Mouse (Mus musculus) neural tube, embryonic 13.5 days (tissue): ENCODE results near the gene Slc17a6. TPM values are rescaled to one million over a fixed set of nuclear protein-coding genes. Genes with fewer than 3 reads are reported as not detected.

ENCODE experiments used
- ATAC-seq: fragments of 200-750 bp; cut with Nextera tagmentation; 2 replicates; pipeline ENCODE4 v1.8.0; 2017; ENCODE audit warnings: low read depth, mild to moderate bottlenecking, moderate TSS enrichment, moderate library complexity
- H3K27ac ChIP-seq: fragments of 300-500 bp; sonication (generic); replicated peaks from 2 replicates; pipeline ENCODE4 v1.5.1; 2015; ENCODE audit warnings: moderate library complexity, mild to moderate bottlenecking, inconsistent platforms
- H3K27me3 ChIP-seq: fragments of 300-500 bp; sonication (generic); 2 replicates; pipeline ENCODE4 v1.6.1; 2015; ENCODE audit warnings: mild to moderate bottlenecking, inconsistent platforms
- H3K36me3 ChIP-seq: fragments of 300-500 bp; sonication (generic); 2 replicates; pipeline ENCODE4 v1.6.1; 2015; ENCODE audit warnings: mild to moderate bottlenecking, inconsistent platforms
- H3K4me1 ChIP-seq: fragments of 300-500 bp; sonication (generic); replicated peaks from 2 replicates; pipeline ENCODE4 v1.6.1; 2015; ENCODE audit warnings: inconsistent platforms
- H3K4me2 ChIP-seq: fragments of 300-500 bp; sonication (generic); 2 replicates; pipeline ENCODE4 v1.6.1; 2015; ENCODE audit warnings: inconsistent platforms, mild to moderate bottlenecking, moderate library complexity
- H3K4me3 ChIP-seq: fragments of 300-500 bp; sonication (generic); 2 replicates; pipeline ENCODE4 v1.5.1; 2015; ENCODE audit warnings: mild to moderate bottlenecking, inconsistent platforms
- H3K9ac ChIP-seq: fragments of 300-500 bp; sonication (generic); 2 replicates; pipeline ENCODE4 v1.6.1; 2015; ENCODE audit warnings: moderate library complexity, mild to moderate bottlenecking, inconsistent platforms
- H3K9me3 ChIP-seq: fragments of 300-500 bp; sonication (generic); 2 replicates; pipeline ENCODE4 v1.6.1; 2016; ENCODE audit warnings: inconsistent platforms
- WGBS: fragments of 180-500 bp; shearing (Covaris S2); methylation state at CpG from one replicate; pipeline ENCODE4 v1.1.7; 2015; 5-methylcytosine and 5-hydroxymethylcytosine counted together
- polyA plus RNA-seq: library from polyadenylated mRNA; unstranded; fragments of >200 nt; fragmentation: Nextera tagmentation; extraction: Ambion mirVana; gene quantifications from 2 replicates; pipeline ENCODE4 v1.2.1, GENCODE M21; 2015

Gene Slc17a6
- polyA plus RNA-seq: 78.3 and 85.1 TPM in 2 replicates

DNA sequence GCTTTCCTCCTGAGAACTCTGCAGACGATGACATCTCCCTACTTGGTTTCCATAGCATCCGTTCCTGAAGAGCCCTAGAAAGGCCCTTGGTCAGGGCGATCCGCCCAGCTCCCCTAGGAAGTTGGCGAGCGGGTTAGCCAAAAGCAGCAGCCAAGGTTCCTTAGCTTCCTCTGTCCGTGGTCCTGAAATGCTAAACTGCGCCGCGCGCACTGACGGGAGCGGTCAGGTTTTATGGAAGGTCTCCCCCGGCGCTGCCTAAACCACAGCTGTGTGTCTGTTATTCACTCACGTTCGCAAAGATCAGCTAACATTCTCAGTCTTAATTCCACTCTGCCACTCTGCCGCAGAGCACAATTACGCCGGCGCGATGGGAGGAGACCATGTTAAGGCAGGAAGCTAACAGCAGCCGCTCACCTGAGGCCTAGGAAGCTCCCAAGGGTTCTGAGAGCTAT lies at the start of gene Slc17a6:
Gene Slc17a6, plus strand, starts transcription at position 313 of the 452 bp plus-strand sequence.
- peaks cover 66% of the 10 kb centered on the region for H3K27me3 ChIP-seq
- peak within 1 kb of the TSS; percentile 51 for H3K4me2 ChIP-seq
- peaks cover 9% of the 10 kb centered on the region; the same call in 1 of the 2 replicates for H3K4me1 ChIP-seq
- peak within 1 kb of the TSS; percentile 86 for H3K9ac ChIP-seq
- H3K9me3 ChIP-seq: no peaks in the 10 kb centered on the region
- ATAC-seq: peak; percentile 69
- H3K27ac ChIP-seq: peak within 1 kb of the TSS; percentile 97
- peak within 1 kb of the TSS; percentile 51 for H3K4me3 ChIP-seq
- under 1% methylated on average over 23 of the region's 23 CpGs for WGBS
- no peaks in the 10 kb centered on the region for H3K36me3 ChIP-seq

DNA sequence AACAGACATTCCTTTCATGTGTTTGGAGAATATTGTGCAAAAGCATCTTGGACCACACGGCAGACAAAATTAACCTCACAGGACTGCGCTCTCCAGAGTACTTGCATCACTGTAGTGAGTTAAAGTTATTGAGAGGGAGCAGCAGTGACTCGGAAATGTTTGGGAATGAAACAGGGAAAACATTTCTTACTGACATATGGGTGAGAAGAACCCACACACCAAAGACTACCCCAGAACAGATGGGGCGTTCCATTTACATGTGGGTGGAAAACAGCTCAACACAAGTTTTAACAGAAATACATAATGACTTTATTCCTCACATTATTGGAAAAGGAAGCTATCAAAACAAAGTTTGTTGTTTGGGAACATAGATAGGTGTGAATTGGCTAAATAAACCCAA lies 21.8 kb upstream of the Slc17a6 start:
- Histone ChIP-seq H3K27me3 (no peaks in the 10 kb centered on the region), H3K9me3 (no peaks in the 10 kb centered on the region), H3K27ac (no peak overlapping the region), H3K4me2 (no peak overlapping the region), H3K4me1 (no peaks in the 10 kb centered on the region), H3K4me3 (no peak overlapping the region), H3K36me3 (no peaks in the 10 kb centered on the region), H3K9ac (no peak overlapping the region)
- 83% methylated on average over 4 of the region's 4 CpGs for whole genome bisulfite sequencing
- no peak for ATAC-seq

DNA sequence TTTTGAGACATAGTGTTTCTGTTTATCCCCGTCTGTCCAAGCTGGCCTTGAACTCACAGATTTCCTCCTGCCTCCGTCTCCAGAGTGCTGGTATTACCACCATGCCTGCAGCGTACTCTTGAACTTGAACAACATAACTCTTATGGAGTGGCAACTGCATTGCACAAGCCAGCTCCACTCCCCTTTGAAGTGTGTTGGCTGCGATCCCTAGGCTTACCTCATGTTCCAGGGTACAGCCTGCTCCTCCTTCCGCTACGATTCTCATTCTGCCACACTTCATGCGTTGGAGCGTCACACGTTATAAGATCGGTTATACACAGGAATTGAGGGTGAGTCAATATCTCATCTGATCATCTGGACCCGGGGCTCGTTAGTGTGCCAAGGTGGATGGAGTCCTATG lies 18.1 kb upstream of the Slc17a6 start:
- 91% methylated on average over 12 of the region's 12 CpGs for WGBS
- Histone ChIP-seq H3K36me3 (no peaks in the 10 kb centered on the region), H3K27me3 (no peaks in the 10 kb centered on the region), H3K4me1 (no peaks in the 10 kb centered on the region), H3K4me2 (no peak overlapping the region), H3K4me3 (no peak overlapping the region), H3K9ac (no peak overlapping the region), H3K27ac (no peak overlapping the region), H3K9me3 (no peaks in the 10 kb centered on the region)
- no peak for ATAC-seq

DNA sequence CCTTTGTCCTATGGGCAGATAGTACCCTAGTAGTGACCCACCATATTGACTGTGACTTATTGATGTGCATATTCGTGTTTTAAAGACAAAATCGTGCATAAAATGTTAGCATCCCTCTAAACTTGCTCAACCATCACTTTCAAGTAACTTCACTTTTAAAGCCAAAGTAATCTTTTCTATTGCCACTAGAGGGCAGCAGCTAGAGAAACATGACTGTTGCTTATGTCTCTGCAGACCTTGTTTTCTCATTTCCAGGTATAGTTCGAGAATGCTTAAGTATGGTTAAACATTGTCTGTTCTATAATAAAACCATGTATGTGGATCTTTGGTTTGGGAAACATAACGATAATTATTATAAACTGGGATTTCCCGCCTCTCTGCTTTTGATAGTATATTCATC lies 7.4 kb upstream of the Slc17a6 start:
- Histone ChIP-seq H3K27me3 (0 out of 2 replicates have a peak, but pooled peaks cover 3% of the 10 kb centered on the region), H3K27ac (no peak overlapping the region), H3K4me1 (peaks cover 5% of the 10 kb centered on the region; the same call in 1 of the 2 replicates), H3K9ac (no peak overlapping the region), H3K36me3 (no peaks in the 10 kb centered on the region), H3K4me3 (no peak overlapping the region), H3K4me2 (no peak overlapping the region), H3K9me3 (no peaks in the 10 kb centered on the region)
- 42% methylated on average over 5 of the region's 5 CpGs for whole genome bisulfite sequencing
- ATAC-seq: no peak

DNA sequence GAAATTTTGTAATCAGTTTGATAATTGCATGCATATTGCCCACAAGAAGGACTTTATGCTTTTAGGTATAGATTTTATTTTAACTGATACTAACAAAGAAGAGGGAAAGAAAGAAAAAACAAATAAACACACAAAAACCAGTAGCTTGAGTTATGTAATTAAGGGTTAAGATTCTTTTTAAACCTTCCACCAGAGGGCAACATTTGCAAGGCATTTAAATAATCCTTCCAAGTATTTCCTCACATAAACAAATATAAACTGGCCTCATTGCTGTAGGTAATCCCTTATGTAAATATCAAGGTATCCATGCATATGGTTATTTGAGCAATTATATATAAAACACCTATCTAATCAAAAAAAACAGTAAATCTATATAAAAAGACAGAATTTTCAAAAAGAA lies 3.9 kb upstream of the Slc17a6 start:
- H3K4me3 ChIP-seq: no peak overlapping the region
- H3K4me1 ChIP-seq: peaks cover 9% of the 10 kb centered on the region; the same call in 1 of the 2 replicates
- H3K4me2 ChIP-seq: no peak overlapping the region
- no peaks in the 10 kb centered on the region for H3K9me3 ChIP-seq
- no peak for ATAC-seq
- H3K36me3 ChIP-seq: no peaks in the 10 kb centered on the region
- 0 out of 2 replicates have a peak overlapping the region, but pooled peaks have one; percentile 22 for H3K9ac ChIP-seq
- H3K27ac ChIP-seq: peak overlapping the region; percentile 62
- peaks cover 32% of the 10 kb centered on the region for H3K27me3 ChIP-seq

DNA sequence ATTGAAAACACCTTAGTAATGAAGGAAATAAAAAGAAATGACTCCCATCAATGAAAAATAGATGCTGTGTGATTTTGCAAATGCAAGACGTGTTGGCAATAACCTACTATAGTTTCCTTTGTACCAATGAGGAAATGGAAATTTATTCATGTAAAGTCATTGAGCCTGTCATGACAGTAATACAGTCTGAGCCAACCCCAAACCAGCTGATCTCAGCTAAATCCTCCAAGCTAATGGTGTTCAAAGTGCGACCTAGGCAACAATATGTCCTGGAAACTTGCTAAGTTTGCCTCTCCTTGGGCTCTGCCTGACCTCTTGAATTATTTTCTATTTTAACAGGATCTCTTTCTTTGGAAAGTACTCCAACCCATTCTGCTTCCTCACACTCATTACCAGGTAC lies 3.4 kb upstream of the Slc17a6 start:
- peaks cover 33% of the 10 kb centered on the region for H3K27me3 ChIP-seq
- peak overlapping the region; percentile 25 for H3K27ac ChIP-seq
- no peak for ATAC-seq
- H3K4me3 ChIP-seq: no peak overlapping the region
- H3K4me1 ChIP-seq: peaks cover 9% of the 10 kb centered on the region; the same call in 1 of the 2 replicates
- no peaks in the 10 kb centered on the region for H3K9me3 ChIP-seq
- 31% methylated on average over 2 of the region's 2 CpGs for WGBS
- H3K4me2 ChIP-seq: 0 out of 2 replicates have a peak overlapping the region, but pooled peaks have one; percentile 6
- no peak overlapping the region for H3K9ac ChIP-seq
- no peaks in the 10 kb centered on the region for H3K36me3 ChIP-seq

DNA sequence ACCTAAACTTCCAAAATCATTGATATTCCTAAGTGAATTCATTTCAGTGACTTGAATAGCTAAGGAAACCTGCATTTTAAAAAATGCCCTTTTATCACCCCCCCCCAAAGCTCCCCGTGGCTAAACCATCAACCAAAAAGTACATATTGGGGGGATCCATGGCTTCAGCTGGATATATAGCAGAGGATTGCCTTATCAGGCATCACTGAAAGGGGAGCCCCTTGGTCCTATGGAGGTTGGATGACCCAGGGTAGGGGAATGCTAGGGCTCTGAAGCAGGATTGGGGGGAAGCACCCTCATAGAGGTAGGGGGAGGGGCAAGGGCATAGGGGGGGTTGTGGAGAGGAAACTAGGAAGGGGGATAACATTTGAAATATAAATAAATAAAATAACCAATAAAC lies 1.8 kb upstream of the Slc17a6 start:
- Histone ChIP-seq H3K9me3 (no peaks in the 10 kb centered on the region), H3K4me1 (peaks cover 9% of the 10 kb centered on the region; the same call in 1 of the 2 replicates), H3K4me2 (peak overlapping the region; percentile 40), H3K4me3 (peak overlapping the region; percentile 8; the same call in 1 of the 2 replicates), H3K9ac (no peak overlapping the region), H3K27me3 (peaks cover 49% of the 10 kb centered on the region), H3K36me3 (no peaks in the 10 kb centered on the region), H3K27ac (peak overlapping the region; percentile 46; the same call in 1 of the 2 replicates)
- 31% methylated on average over 1 of the region's 1 CpGs for WGBS
- no peak for ATAC-seq

DNA sequence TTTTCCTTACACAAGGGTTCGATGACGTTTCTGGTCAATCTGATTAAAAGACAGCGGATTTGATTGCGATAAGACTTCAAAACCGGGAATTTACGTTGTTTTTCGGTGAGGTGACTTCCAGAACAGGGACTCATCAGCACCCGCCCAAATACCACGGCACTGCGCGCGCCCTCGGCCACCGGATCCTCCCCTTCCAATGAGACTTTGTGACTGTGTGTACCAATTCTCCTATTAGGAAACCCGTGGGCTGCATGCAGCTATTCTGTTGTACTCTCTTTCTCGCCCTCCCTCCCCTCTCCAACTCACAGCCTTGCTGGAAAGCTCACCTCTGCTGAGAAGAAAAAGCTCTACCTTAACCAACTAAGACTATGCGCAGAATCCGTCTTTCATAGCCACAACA lies 390 bp downstream of the Slc17a6 start:
- H3K4me3 ChIP-seq: peak overlapping the region; percentile 51
- H3K36me3 ChIP-seq: no peaks in the 10 kb centered on the region
- peak overlapping the region; percentile 97 for H3K27ac ChIP-seq
- peak; percentile 45; the same call in 1 of the 2 replicates for ATAC-seq
- peak overlapping the region; percentile 51 for H3K4me2 ChIP-seq
- peaks cover 9% of the 10 kb centered on the region; the same call in 1 of the 2 replicates for H3K4me1 ChIP-seq
- under 1% methylated on average over 18 of the region's 18 CpGs for WGBS
- H3K9ac ChIP-seq: peak overlapping the region; percentile 86
- peaks cover 71% of the 10 kb centered on the region for H3K27me3 ChIP-seq
- no peaks in the 10 kb centered on the region for H3K9me3 ChIP-seq

DNA sequence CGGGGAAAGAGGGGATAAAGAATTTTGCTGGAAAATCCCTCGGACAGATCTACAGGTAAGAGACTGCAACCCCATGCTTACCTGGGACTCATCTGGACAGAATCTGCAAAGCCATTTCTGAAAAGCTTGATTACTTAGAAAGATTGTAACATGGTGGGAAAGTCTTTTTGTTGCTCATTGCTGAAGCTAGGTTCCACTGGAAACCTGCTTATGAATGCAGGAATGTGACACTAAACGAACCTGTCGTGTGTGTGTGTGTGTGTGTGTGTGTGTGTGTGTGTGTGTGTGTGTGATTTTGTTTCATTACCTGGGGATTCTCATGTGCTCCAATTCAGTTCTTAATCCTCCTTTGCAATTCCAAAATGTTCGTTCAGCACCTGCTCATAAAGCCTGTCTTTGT lies 860 bp downstream of the Slc17a6 start:
- 3% methylated on average over 5 of the region's 5 CpGs for WGBS

DNA sequence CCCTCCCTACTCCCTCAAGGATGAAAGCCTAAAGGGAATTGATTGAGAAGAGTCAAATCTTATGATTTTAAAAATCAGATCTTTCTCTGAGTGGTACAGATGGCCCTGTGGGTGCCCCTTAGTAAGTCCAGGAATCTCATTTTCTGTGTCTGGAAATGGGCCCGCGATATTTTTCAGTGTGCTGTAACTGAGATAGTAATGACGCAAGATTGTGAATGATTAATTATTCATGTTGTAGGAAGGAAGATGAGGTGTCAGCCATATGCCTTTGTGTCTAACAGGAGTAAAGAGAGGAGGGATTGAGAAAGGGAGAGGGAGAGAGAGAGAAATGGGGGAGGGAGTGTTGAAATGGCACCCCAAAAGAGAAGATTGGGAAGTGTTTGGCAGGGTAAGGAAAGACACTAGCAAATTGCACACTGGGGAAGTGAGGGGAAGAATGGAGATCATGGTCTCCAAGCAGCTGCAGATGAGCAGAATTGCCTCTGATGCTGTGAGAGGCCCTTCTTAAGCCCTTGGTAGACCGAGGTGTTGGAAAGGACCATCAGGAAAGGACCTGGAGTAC lies 2.6 kb downstream of the Slc17a6 start:
- Histone ChIP-seq H3K27ac (peak overlapping the region; percentile 97), H3K4me1 (peaks cover 4% of the 10 kb centered on the region; the same call in 1 of the 2 replicates), H3K4me3 (peak overlapping the region; percentile 51), H3K9me3 (no peaks in the 10 kb centered on the region), H3K9ac (peak overlapping the region; percentile 87), H3K36me3 (no peaks in the 10 kb centered on the region), H3K4me2 (peak overlapping the region; percentile 66), H3K27me3 (peaks cover 83% of the 10 kb centered on the region)
- peak; percentile 24 for ATAC-seq
- 1% methylated on average over 4 of the region's 4 CpGs for WGBS

More for the DNA sequence above, 860 bp downstream of the Slc17a6 start:
- Histone ChIP-seq H3K4me2 (peak overlapping the region; percentile 51), H3K9ac (peak overlapping the region; percentile 86), H3K4me1 (peaks cover 4% of the 10 kb centered on the region; the same call in 1 of the 2 replicates), H3K9me3 (no peaks in the 10 kb centered on the region), H3K27ac (peak overlapping the region; percentile 97), H3K4me3 (peak overlapping the region; percentile 51), H3K36me3 (no peaks in the 10 kb centered on the region), H3K27me3 (peaks cover 76% of the 10 kb centered on the region)
- ATAC-seq: no peak

DNA sequence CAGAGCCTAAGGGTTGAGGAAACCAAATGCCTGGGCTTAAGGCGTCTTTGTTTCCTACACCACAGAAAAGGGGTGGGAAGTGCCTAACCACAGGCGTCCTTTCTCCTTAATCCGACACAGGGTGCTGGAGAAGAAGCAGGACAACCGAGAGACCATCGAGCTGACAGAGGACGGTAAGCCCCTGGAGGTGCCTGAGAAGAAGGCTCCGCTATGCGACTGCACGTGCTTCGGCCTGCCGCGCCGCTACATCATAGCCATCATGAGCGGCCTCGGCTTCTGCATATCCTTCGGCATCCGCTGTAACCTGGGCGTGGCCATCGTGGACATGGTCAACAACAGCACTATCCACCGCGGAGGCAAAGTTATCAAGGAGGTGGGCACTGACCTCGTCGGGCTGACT lies 3.4 kb downstream of the Slc17a6 start:
- no peaks in the 10 kb centered on the region for H3K36me3 ChIP-seq
- peak overlapping the region; percentile 51 for H3K4me3 ChIP-seq
- no peak for ATAC-seq
- WGBS: under 1% methylated on average over 23 of the region's 23 CpGs
- peak overlapping the region; percentile 66 for H3K4me2 ChIP-seq
- peaks cover 4% of the 10 kb centered on the region; the same call in 1 of the 2 replicates for H3K4me1 ChIP-seq
- H3K9me3 ChIP-seq: no peaks in the 10 kb centered on the region
- peak overlapping the region; percentile 97 for H3K27ac ChIP-seq
- H3K9ac ChIP-seq: peak overlapping the region; percentile 87
- peaks cover 83% of the 10 kb centered on the region for H3K27me3 ChIP-seq

DNA sequence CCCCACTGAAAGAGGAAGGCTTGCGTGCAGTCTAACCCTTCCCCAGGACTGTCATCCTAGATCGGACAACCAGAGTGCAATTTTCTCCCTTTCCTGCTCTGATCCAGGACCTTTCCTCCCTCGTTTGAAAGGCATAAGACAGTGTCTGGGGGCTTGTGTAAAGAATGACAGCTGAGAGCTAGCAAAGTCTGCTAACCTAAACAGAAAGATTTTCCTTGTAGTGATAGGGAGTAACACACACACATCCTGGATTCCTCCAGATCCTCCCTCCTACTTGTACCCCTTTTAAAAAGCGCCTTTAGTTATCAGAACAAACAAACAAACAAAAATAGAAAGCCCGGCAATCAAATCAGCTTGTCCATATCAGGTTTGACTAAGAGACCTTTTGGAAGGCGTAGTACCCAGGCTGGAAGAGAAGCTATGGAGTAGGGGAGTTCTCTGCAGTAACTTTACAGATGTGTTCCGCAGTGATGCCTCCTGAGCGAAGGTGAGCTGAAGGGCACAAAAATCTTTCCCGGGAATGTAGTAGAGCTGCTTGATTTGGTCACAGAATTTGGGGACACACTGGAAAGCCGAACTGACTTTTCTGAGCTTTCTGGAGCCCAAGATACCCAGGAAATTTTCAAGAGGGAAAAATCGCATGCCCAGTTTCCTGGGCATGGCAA lies 3.9 kb downstream of the Slc17a6 start:
- no peaks in the 10 kb centered on the region for H3K9me3 ChIP-seq
- peaks cover 4% of the 10 kb centered on the region; the same call in 1 of the 2 replicates for H3K4me1 ChIP-seq
- H3K9ac ChIP-seq: peak overlapping the region; percentile 87
- H3K27ac ChIP-seq: peak overlapping the region; percentile 97
- 2% methylated on average over 11 of the region's 11 CpGs for WGBS
- peaks cover 86% of the 10 kb centered on the region for H3K27me3 ChIP-seq
- H3K4me2 ChIP-seq: peak overlapping the region; percentile 66
- ATAC-seq: no peak
- no peaks in the 10 kb centered on the region for H3K36me3 ChIP-seq
- H3K4me3 ChIP-seq: peak overlapping the region; percentile 51
